Mouse (Mus musculus) ES-E14 (cell line): Measurements from ENCODE around the gene Lclat1. TPM values are rescaled to one million over a fixed set of nuclear protein-coding genes. Genes with fewer than 3 reads are reported as not detected.

Experiments
- DNase-seq: peaks from one replicate; pipeline ENCODE4 v3.0.0-alpha.2; 2013; ENCODE audit warnings: low read depth, low spot score
- H3K27ac ChIP-seq: 2 replicates; pipeline ENCODE4 v1.5.1; 2012; ENCODE audit warnings: low read depth, mild to moderate bottlenecking, low read length, moderate library complexity, mixed read lengths; ENCODE audit not compliant: poor library complexity, insufficient read depth, severe bottlenecking
- H3K36me3 ChIP-seq: 2 replicates; pipeline ENCODE4 v1.6.1; 2012; ENCODE audit warnings: mild to moderate bottlenecking, low read length, moderate library complexity, mixed read lengths; ENCODE audit not compliant: control insufficient read depth, poor library complexity, insufficient read depth, severe bottlenecking
- H3K4me1 ChIP-seq, 2 experiments: fragments of 150-350 bp in 1 of 2; sonication (generic) in 1 of 2; 2 replicates each; pipeline ENCODE4 v1.6.1; 2012; ENCODE audit warnings: low read length in 2 of 2, mild to moderate bottlenecking in 1 of 2, mixed read lengths in 1 of 2; ENCODE audit not compliant: control insufficient read depth in 2 of 2, insufficient read depth in 2 of 2, poor library complexity in 1 of 2
- H3K4me3 ChIP-seq, 2 experiments: fragments of 150-350 bp in 1 of 2; sonication (generic) in 1 of 2; 2 replicates each; pipeline ENCODE4 v1.5.1; 2012; ENCODE audit warnings: low read length in 2 of 2, low read depth in 1 of 2, mild to moderate bottlenecking in 1 of 2, mixed read lengths in 1 of 2; ENCODE audit not compliant: insufficient read depth in 1 of 2, poor library complexity in 1 of 2, severe bottlenecking in 1 of 2
- H3K9ac ChIP-seq: 2 replicates; pipeline ENCODE4 v1.6.1; 2012; ENCODE audit warnings: low read depth, mild to moderate bottlenecking, low read length, mixed read lengths; ENCODE audit not compliant: poor library complexity, insufficient read depth, severe bottlenecking
- H3K9me3 ChIP-seq: fragments of 150-350 bp; sonication (generic); 2 replicates; pipeline ENCODE4 v1.6.1; 2012; ENCODE audit warnings: low read depth, mild to moderate bottlenecking, low read length; ENCODE audit not compliant: control insufficient read depth, insufficient read depth
- CHD2 ChIP-seq: IDR thresholded peaks from 2 replicates; pipeline ENCODE4 v1.6.1; 2014; ENCODE audit warnings: mild to moderate bottlenecking, low read depth, low read length, inconsistent platforms
- HCFC1 ChIP-seq: IDR thresholded peaks from 2 replicates; pipeline ENCODE4 v1.6.1; 2012; ENCODE audit warnings: low read length, inconsistent platforms, borderline replicate concordance; ENCODE audit not compliant: insufficient read depth
- MAFK ChIP-seq: IDR thresholded peaks from 2 replicates; pipeline ENCODE4 v1.6.1; 2014; ENCODE audit warnings: mild to moderate bottlenecking, low read depth, low read length, inconsistent platforms; ENCODE audit not compliant: insufficient read depth
- ZC3H11A ChIP-seq: IDR thresholded peaks from 2 replicates; pipeline ENCODE4 v1.6.1; 2012; ENCODE audit warnings: low read depth, mild to moderate bottlenecking, inconsistent platforms, low read length, borderline replicate concordance
- ZNF384 ChIP-seq: IDR thresholded peaks from 2 replicates; pipeline ENCODE4 v1.6.1; 2012; ENCODE audit warnings: low read depth, low read length, inconsistent platforms
- in situ Hi-C, 2 experiments: fragments of 600-800 bp; cut with MboI; formaldehyde crosslinking; loops; one replicate each; pipeline ENCODE4 v1.15.1; 2025; ENCODE audit warnings: low sequenced_read_pairs in 2 of 2, inconsistent platforms in 1 of 2; ENCODE audit not compliant: unreplicated experiment in 2 of 2
- total RNA-seq: library from RNA; depleted of rRNA; stranded (reverse); fragments of 300-350 nt; gene quantifications from 2 replicates; pipeline ENCODE4 v1.2.3, GENCODE M21; 2012

The Lclat1 gene
- total RNA-seq, 1 experiment: 8.6 TPM

DNA sequence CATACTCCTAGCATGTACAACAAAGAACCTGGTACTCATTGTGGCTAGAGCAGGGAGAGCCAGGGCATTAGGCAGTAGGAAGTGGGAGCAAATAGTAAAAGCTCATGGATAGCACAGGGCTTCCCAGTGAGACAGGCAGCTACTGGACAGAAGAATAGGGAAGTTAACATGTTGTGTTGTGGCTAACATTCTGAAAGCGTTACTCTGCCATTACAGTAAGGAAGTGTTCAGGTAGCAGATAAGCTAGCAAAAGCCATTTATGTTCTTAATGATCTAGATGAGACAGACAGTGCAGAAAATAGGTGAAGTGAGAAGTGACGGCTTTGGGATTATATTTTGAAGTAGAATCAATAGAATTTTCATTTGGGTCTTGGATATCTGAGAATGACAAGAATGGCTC lies 118.8 kb downstream of the Lclat1 start:
- in situ Hi-C loops: no loop called here
- DNase-seq: no peak
- Histone ChIP-seq H3K36me3 (no peaks in the 10 kb centered on the region), H3K9me3 (no peaks in the 10 kb centered on the region), H3K9ac (no peak overlapping the region), H3K4me1 (peaks cover 0 to 2% of the 10 kb centered on the region in 2 experiments; a peak in 1 of 4 replicates), H3K27ac (no peak overlapping the region), H3K4me3 (no peak overlapping the region)
- TF ChIP-seq ZC3H11A (no peak), MAFK (no peak), CHD2 (no peak), ZNF384 (no peak)

DNA sequence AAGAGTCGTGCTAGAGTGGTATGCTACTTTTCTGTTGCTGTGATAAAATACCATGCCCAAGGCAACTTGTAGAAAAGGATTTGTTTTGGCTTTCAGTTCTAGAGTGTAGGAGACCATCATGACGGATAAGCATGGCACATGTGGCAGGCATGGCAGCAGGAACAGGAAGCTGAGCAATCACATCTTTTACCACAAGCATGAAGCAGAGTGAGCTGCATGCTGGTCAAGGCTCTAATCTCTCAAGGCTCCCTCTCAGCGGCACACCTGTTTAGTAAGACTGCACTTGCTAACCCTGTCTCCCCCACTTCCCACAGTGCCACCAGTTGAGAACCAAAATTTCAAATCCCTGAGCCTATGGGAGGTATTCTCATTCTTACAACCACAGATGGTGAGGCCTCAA lies 119.6 kb downstream of the Lclat1 start:
- in situ Hi-C loops: no loop called here
- Histone ChIP-seq H3K9me3 (no peaks in the 10 kb centered on the region), H3K4me3 (no peak overlapping the region), H3K4me1 (peaks cover 0 to 2% of the 10 kb centered on the region in 2 experiments; a peak in 1 of 4 replicates), H3K36me3 (no peaks in the 10 kb centered on the region), H3K9ac (no peak overlapping the region), H3K27ac (no peak overlapping the region)
- no peak for DNase-seq
- TF ChIP-seq HCFC1 (no peak), CHD2 (no peak)

DNA sequence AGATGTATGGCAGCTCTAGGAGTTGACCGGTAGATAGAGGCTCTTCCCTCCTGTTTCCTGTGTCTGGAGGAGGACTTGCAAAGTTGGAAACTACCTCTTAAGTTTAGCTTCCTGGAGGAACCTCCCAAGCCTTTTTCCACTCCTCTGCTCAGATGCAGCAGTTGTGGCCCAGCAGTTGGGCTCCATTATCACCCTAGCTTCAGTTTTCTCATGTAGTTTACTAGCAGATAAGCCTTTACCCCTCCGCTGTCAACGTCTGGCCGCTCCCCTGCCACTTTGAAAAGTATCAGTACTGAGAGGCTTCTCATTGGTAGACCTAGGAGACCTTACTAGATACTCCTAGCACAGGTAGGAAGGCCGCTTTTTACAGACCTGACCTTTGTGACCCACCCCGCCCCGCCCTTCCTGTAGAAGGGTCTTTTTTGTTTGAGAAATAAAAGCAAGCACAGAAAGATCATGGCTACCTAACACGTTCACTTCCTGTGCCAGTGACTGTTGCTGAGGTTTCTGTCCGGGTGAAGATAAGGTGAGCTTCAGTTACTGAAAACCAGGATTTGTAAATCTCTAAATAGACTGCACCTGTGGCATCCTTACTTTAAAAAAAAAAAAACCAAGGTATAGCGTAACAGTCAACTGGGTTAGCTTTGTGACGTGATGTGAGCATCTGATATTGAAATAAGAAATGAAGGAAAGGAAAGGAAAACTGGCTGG lies 121.8 kb downstream of the Lclat1 start:
- H3K4me1 ChIP-seq: no peaks in the 10 kb centered on the region
- no peaks in the 10 kb centered on the region for H3K9me3 ChIP-seq
- in situ Hi-C loops: no loop called here
- no peak overlapping the region for H3K27ac ChIP-seq
- no peak overlapping the region for H3K9ac ChIP-seq
- no peak for DNase-seq
- TF ChIP-seq MAFK: no peak
- TF ChIP-seq ZNF384: no peak
- no peak for TF ChIP-seq CHD2
- no peak for TF ChIP-seq HCFC1
- no peak for TF ChIP-seq ZC3H11A
- no peak overlapping the region for H3K4me3 ChIP-seq
- no peaks in the 10 kb centered on the region for H3K36me3 ChIP-seq

DNA sequence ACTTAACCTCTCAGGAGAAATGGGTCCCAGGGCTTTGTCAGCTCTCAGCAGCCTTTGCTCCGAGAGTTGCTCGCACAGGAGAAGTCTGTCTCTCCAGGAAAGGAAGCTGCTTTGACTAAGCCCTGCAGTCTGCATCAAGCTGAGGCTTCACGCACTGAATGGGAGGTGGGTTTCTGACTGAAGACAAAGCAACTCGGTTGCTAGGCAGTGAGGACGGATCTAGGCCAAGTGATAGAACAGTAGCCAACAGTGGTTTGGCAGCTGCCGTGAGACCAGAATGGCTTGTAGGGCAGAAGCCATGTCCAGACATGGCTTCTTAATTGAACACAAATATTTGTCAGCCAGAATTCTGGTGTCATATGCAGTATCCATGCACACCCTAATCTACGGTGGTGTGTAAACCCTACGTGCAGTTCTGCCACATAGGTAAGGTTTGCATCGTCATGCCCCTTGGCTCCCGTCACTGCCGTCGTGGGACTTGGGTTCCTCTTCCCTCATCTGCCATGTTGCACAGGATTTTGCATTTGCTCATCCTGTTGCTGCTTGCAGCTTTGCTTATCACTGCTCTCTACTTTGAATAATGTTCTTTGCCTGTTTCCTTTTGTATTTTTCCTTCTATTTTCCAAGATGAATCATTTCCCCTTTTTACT lies 122.7 kb downstream of the Lclat1 start:
- TF ChIP-seq ZNF384: no peak
- no peak for TF ChIP-seq MAFK
- TF ChIP-seq ZC3H11A: no peak
- TF ChIP-seq HCFC1: no peak
- no peak for TF ChIP-seq CHD2
- DNase-seq: no peak
- no peaks in the 10 kb centered on the region for H3K36me3 ChIP-seq
- H3K27ac ChIP-seq: no peak overlapping the region
- in situ Hi-C loops: no loop called here
- no peak overlapping the region for H3K4me3 ChIP-seq
- no peaks in the 10 kb centered on the region for H3K9me3 ChIP-seq
- H3K9ac ChIP-seq: no peak overlapping the region
- H3K4me1 ChIP-seq: no peaks in the 10 kb centered on the region

DNA sequence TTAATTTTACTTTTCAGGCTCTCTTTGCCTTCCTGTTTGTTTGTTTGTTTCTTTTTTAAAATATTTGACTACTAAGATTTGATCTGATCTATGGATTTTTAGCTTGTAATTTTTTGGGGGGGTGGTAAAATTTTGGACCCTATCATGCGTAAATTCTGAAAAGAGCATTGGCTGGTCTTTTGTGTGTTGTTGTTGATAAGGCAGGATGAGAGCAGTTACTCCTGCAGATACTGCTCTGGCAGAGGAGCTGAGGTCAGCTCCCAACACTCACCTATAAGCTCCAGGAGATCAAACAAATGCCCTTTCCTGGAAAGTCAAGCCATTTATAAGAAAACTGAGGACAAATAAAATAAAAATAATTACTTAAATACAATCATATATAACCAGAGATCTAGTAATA lies 123.6 kb downstream of the Lclat1 start:
- H3K27ac ChIP-seq: no peak overlapping the region
- H3K4me3 ChIP-seq: no peak overlapping the region
- TF ChIP-seq ZC3H11A: no peak
- no peak for TF ChIP-seq MAFK
- no peak for TF ChIP-seq HCFC1
- no peak for TF ChIP-seq ZNF384
- no peak for TF ChIP-seq CHD2
- in situ Hi-C loops: no loop called here
- no peak overlapping the region for H3K9ac ChIP-seq
- no peak for DNase-seq
- no peaks in the 10 kb centered on the region for H3K9me3 ChIP-seq
- no peaks in the 10 kb centered on the region for H3K4me1 ChIP-seq
- H3K36me3 ChIP-seq: no peaks in the 10 kb centered on the region
